Mouse (Mus musculus) spleen, adult 10 weeks (tissue): Measurements from ENCODE around the gene Tcp10b. TPM values are rescaled to one million over a fixed set of nuclear protein-coding genes. Genes with fewer than 3 reads are reported as not detected.

Experiments used
- polyA plus RNA-seq: library from polyadenylated mRNA; stranded (reverse); fragments of 350-450 nt; fragmentation: Illumina TruSeq; extraction: RNeasy Lipid Tissue Mini Kit (QIAGEN cat#74804); gene quantifications from one replicate; pipeline ENCODE4 v1.2.3, GENCODE M21; 2015; ENCODE audit warnings: low replicate concordance; ENCODE audit not compliant: insufficient read depth

The Tcp10b gene
- polyA plus RNA-seq, result not detected

DNA sequence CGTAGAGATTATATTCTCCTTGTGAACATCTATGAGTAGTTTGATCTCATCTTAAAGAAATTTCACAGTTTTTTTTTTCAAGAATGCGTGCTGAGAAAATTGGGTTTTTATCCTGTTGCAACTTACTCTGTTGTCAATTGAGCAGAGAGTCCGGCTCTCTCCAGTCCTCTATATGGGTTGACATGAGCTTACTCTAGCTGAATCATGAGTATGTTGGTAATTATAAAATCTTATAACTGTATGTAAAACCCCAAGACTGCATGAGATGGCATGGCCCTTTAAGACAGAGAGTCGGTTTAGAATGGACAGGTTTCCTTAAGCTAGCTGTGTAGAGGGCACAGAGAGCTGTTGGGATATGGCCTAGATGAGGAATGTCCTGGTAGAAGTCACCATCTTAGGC lies at the start of gene Tcp10b:
TSS of gene Tcp10b (plus strand) at position 301 of the 400 bp plus-strand sequence.

DNA sequence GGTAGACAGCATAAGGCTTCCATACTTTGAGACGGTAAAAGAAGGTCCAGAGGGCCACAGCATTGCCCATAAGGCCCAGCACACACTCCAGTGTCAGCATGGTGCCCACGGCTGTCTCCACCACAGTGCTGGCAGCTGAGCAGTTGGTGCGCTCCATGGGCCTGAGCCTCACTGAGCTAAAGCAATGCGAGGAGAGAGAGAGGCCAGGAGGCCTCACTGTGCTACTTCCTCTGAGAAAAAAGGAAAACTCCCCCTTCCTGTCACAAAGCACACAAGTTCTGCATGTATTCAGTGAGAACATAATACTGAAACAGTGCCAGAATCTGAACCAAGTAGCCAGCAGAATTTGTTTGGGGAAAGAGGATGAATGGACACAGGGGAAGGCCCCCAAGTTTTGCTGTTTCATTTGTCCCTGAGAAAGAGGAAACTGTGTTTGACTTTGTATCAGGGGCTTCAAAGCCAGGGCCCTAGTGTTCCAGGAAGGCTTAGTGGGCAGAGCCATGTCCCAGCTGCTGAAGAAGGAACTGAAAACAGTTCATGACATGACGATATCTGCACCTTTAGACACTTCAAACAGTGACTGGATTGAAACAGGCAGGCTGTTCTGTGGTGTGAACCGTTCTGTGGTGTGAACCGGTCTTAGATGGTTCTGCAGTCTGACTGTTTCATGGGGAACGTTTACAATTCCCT lies 8.6 kb upstream of the Tcp10b start, which contains the start of gene Gpr31b:
TSS of gene Gpr31b (minus strand) at position 173 of the 690 bp plus-strand sequence.

DNA sequence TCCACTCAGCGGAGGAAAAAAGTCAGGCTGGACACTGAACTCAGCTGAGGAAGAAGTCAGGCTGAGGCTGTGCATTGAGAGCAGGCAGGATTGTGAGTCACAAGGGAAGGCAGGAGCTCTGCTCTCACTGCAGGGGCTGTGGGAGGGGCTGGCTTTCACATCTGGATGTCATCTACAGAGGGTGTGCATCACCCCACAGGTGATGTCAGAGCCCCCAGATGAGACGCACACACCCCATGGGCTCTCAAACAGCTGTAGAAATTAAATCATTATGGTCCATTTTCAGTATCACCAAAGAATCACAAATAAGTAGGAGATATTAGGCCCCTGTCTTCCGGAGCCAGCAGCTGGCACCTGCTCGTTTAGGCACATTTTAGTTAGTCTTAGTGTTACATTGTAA lies 70.8 kb downstream of the Tcp10b start, which contains the start of gene Unc93a:
TSS of gene Unc93a (minus strand) at position 101 of the 400 bp plus-strand sequence.

Other genes starting within 250 kb of the Tcp10b start
- not detected for gene Mas1, start 193.0 kb upstream of the Tcp10b start, polyA plus RNA-seq
- not detected for gene Mrgprh, start 185.1 kb upstream of the Tcp10b start, polyA plus RNA-seq
- 0.44 TPM for gene Pnldc1, start 150.9 kb upstream of the Tcp10b start, polyA plus RNA-seq
- gene Tcp1, start 145.4 kb upstream of the Tcp10b start, polyA plus RNA-seq, result 346 TPM
- gene Mrpl18, start 144.8 kb upstream of the Tcp10b start, polyA plus RNA-seq, result 52.6 TPM
- not detected for gene Acat3, start 120.5 kb upstream of the Tcp10b start, polyA plus RNA-seq
- gene Acat2, start 100.4 kb upstream of the Tcp10b start, polyA plus RNA-seq, result 20.4 TPM
- gene Wtap, start 66.9 kb upstream of the Tcp10b start, polyA plus RNA-seq, result 184 TPM
- 43.3 TPM for gene Sod2, start 54.3 kb upstream of the Tcp10b start, polyA plus RNA-seq
- not detected for gene Gpr31b, start 8.8 kb upstream of the Tcp10b start, polyA plus RNA-seq
- not detected for gene Unc93a, start 70.7 kb downstream of the Tcp10b start, polyA plus RNA-seq
- not detected for gene Smok2a, start 160.1 kb downstream of the Tcp10b start, polyA plus RNA-seq
- gene Smok2b, start 169.2 kb downstream of the Tcp10b start, polyA plus RNA-seq, result not detected